Mouse (Mus musculus): ENCODE measurements around the gene Tspan1.

GRCm38 (mm10) chr4:116137421-116137996 lies 29.9 kb downstream of the Tspan1 start:
- TF ChIP-seq CTCF (IDR thresholded peaks at IDR 0.05; ENCODE audit: control insufficient read depth, insufficient read depth, insufficient read length) (no peak), MYOD1 (IDR thresholded peaks at IDR 0.05; ENCODE audit: control insufficient read depth, insufficient read length, low read depth) (no peak), MYOG (IDR thresholded peaks at IDR 0.05; ENCODE audit: control insufficient read depth, extremely low read depth, insufficient read length) (no peak), MAX (IDR thresholded peaks at IDR 0.05) (no peak)
